Mouse (Mus musculus) forebrain, embryonic 14.5 days (tissue): ENCODE results near the gene Med31. TPM values are rescaled to one million over a fixed set of nuclear protein-coding genes. Genes with fewer than 3 reads are reported as not detected.

ENCODE experiments used
- ATAC-seq: fragments of 200-750 bp; cut with Nextera tagmentation; 2 replicates; pipeline ENCODE4 v1.8.0; 2017; ENCODE audit warnings: mild to moderate bottlenecking, moderate library complexity
- DNase-seq: peaks from one replicate; pipeline ENCODE4 v3.0.0-alpha.2; 2015; ENCODE audit warnings: low spot score
- H3K27ac ChIP-seq: fragments of 300-500 bp; sonication (generic); 2 replicates; pipeline ENCODE4 v1.5.1; 2014; ENCODE audit warnings: low read depth, mild to moderate bottlenecking, control low read depth, low read length, moderate library complexity
- H3K27me3 ChIP-seq: fragments of 300-500 bp; sonication (generic); replicated peaks from 2 replicates; pipeline ENCODE4 v1.6.1; 2014; ENCODE audit warnings: low read length, control low read depth, mixed read lengths; ENCODE audit not compliant: control insufficient read depth, insufficient read depth
- H3K36me3 ChIP-seq: fragments of 300-500 bp; sonication (generic); 2 replicates; pipeline ENCODE4 v1.6.1; 2014; ENCODE audit warnings: low read length, control low read depth; ENCODE audit not compliant: control insufficient read depth, insufficient read depth
- H3K4me1 ChIP-seq: fragments of 300-500 bp; sonication (generic); 2 replicates; pipeline ENCODE4 v1.6.1; 2014; ENCODE audit warnings: antibody characterized with exemption, low read length, control low read depth; ENCODE audit not compliant: control insufficient read depth, insufficient read depth
- H3K4me2 ChIP-seq: fragments of 300-500 bp; sonication (generic); 2 replicates; pipeline ENCODE4 v1.6.1; 2014; ENCODE audit warnings: mild to moderate bottlenecking, control low read depth, low read length
- H3K4me3 ChIP-seq: fragments of 300-500 bp; sonication (generic); 2 replicates; pipeline ENCODE4 v1.5.1; 2014; ENCODE audit warnings: low read depth, low read length, control low read depth
- H3K9ac ChIP-seq: fragments of 300-500 bp; sonication (generic); 2 replicates; pipeline ENCODE4 v1.6.1; 2014; ENCODE audit warnings: mild to moderate bottlenecking, low read length, control low read depth, moderate library complexity
- H3K9me3 ChIP-seq: fragments of 300-500 bp; sonication (generic); replicated peaks from 2 replicates; pipeline ENCODE4 v1.6.1; 2016; ENCODE audit warnings: low read length, control low read depth, mixed read lengths; ENCODE audit not compliant: control insufficient read depth
- WGBS: fragments of 180-500 bp; shearing (Covaris S2); extraction: QIAGEN DNeasy Blood & Tissue Kit; methylation state at CpG from one replicate; pipeline ENCODE4 v1.1.7; 2014; 5-methylcytosine and 5-hydroxymethylcytosine counted together
- polyA plus RNA-seq: library from polyadenylated mRNA; unstranded; fragments of >200 nt; fragmentation: Nextera tagmentation; extraction: Ambion mirVana; gene quantifications from 2 replicates; pipeline ENCODE4 v1.2.1, GENCODE M21; 2014

The Med31 gene
- 64.7 and 69.6 TPM in 2 replicates for polyA plus RNA-seq

DNA sequence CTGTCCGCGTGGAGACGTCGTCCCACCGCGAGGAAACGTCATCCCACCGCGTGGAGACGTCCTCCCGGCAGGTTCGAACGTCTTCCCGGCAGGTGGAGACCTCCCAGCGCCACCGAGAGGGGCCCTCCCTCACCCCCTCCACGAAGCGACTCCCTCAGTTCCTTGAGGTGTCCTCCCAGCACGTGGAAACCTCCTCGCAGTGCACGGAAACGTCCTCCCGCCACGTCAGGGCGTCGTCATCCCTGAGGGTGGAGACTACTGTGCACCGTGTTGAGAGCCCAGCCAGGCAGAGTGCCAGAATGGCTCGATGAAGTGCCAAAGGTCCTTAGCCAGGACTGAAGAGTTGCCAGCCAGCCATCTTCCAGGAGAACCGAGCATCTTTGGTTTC, at the start of gene Med31:
Med31 (minus strand) TSS at position 183 of the 388 bp plus-strand sequence.
- Histone ChIP-seq H3K27me3 (no peaks in the 10 kb centered on the region), H3K9ac (peak within 1 kb of the TSS; percentile 74), H3K27ac (peak within 1 kb of the TSS; percentile 72), H3K4me1 (0 out of 2 replicates have a peak, but pooled peaks cover 9% of the 10 kb centered on the region), H3K9me3 (no peaks in the 10 kb centered on the region), H3K36me3 (peaks cover 27% of the 10 kb centered on the region), H3K4me2 (peak within 1 kb of the TSS; percentile 94), H3K4me3 (peak within 1 kb of the TSS; percentile 48)
- ATAC-seq (peak; percentile 80), DNase-seq (peak; percentile 85)
- 2% methylated on average over 29 of the region's 29 CpGs for WGBS

DNA sequence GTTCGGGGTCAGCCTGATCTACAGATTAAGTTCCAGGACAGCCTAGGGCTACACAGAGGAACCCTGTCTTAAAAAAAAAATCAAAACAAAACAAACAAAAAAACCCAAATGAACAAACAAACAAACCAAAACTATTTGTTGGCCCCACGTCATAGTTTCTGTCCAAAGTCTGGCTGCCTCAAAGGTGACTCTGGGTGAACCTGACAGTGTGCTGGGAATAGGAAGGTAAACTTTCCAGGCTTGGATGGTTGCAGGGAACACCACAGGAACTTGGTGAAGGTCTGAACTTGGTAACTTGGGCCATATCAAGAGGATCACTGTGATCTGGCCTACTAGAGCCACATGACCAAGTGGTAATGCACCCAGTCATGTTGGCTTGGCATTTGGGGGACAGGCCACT, 41.0 kb upstream of the Med31 start:
- H3K27ac ChIP-seq = no peak overlapping the region
- DNase-seq (no peak), ATAC-seq (no peak)
- H3K4me2 ChIP-seq = no peak overlapping the region
- H3K36me3 ChIP-seq = no peaks in the 10 kb centered on the region
- 83% methylated on average over 2 of the region's 2 CpGs for WGBS
- H3K4me1 ChIP-seq = no peaks in the 10 kb centered on the region
- H3K4me3 ChIP-seq = no peak overlapping the region
- H3K27me3 ChIP-seq = no peaks in the 10 kb centered on the region
- no peaks in the 10 kb centered on the region for H3K9me3 ChIP-seq
- H3K9ac ChIP-seq = no peak overlapping the region

DNA sequence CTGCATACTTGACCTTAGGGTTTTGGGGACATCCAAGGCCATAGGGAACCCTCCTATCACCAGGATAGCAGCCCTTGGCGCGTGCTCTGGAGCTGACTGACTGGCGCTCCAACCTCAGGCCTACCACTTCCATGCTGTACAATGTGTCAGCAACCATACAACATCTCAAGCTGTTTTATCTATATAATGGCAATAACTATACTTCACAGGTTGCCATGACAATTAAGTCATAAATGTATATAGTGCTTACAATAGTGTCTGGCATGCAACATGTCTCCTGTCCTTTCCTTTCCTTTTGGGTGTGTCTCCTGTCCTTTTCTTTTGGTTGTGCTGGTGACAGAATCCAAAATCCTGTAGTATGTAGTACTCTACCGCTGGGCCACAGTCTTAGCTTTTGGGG, 40.2 kb upstream of the Med31 start:
- 93% methylated on average over 4 of the region's 4 CpGs for WGBS
- DNase-seq (no peak), ATAC-seq (no peak)
- Histone ChIP-seq H3K4me1 (no peaks in the 10 kb centered on the region), H3K27me3 (no peaks in the 10 kb centered on the region), H3K9me3 (no peaks in the 10 kb centered on the region), H3K4me3 (no peak overlapping the region), H3K36me3 (no peaks in the 10 kb centered on the region), H3K27ac (no peak overlapping the region), H3K4me2 (no peak overlapping the region), H3K9ac (no peak overlapping the region)

DNA sequence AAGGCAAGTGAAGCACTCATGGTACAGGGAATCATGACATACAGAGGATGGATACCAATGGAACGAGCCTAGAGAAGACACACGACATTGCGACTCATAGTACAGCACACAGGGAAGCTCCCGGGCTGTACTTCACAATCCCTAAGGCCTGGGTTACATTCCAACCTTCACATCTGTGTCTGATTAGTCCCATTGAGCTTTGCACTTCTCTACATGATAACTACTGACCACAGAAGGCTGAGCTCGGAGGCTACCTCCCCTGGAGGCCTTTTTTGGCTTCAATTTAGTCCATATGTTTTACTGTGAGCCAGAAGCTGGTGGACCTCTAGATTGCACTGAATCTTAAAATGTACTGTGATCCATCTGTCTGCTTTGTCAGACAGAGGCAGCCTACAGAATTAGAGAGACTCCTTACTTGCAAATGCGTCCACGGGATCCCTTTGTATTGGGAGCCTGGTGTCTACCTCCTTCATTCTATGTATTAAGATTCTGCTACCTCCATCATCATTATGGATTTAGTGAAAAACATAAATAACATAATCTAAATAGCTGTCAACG, 29.9 kb upstream of the Med31 start:
- H3K9me3 ChIP-seq = no peaks in the 10 kb centered on the region
- WGBS = 87% methylated on average over 8 of the region's 8 CpGs
- no peak overlapping the region for H3K27ac ChIP-seq
- H3K36me3 ChIP-seq = no peaks in the 10 kb centered on the region
- no peak overlapping the region for H3K4me2 ChIP-seq
- H3K9ac ChIP-seq = no peak overlapping the region
- H3K27me3 ChIP-seq = no peaks in the 10 kb centered on the region
- DNase-seq (no peak), ATAC-seq (no peak)
- no peak overlapping the region for H3K4me3 ChIP-seq
- H3K4me1 ChIP-seq = no peaks in the 10 kb centered on the region

DNA sequence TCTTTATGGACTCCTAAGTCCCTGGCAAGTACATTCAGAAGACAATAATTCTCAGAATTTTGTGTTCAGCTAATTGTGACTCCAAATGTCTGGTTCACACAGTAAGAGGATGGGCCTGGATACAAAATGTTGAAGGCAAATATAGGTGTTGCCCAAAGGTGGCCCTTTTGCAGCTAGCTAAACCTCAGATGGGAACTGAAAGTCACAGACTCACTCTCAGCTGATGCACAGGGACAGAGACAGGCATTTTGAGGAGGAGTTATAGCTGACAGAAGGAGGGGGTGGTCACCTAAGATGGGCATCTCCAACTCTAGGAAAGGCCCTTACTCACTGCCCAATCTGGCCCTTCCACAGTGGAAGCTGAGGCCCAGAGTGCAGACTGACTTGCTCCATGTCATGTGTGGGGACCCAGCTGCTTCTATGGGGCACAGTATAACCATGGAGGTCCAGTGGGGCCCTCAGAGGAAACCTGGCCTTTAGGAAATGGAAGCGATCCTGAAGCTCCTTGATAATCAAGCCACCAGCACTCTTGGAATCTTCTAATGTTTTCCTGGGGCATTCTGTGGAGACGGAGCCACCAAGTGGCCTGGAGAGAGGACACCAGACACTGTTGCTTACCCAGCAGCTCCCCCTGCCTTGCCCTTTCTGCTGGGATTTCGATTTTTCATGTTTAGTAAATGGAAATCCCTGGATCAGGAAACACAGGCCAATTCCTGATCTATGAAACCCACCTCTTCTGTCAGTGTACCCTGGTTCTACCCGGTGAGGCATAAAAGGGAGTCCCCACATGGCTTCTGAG, 24.9 kb upstream of the Med31 start:
- Histone ChIP-seq H3K4me3 (no peak overlapping the region), H3K9me3 (no peaks in the 10 kb centered on the region), H3K9ac (no peak overlapping the region), H3K4me2 (no peak overlapping the region), H3K36me3 (no peaks in the 10 kb centered on the region), H3K4me1 (no peaks in the 10 kb centered on the region), H3K27ac (no peak overlapping the region), H3K27me3 (no peaks in the 10 kb centered on the region)
- no peak for ATAC-seq
- no peak for DNase-seq
- WGBS = 70% methylated on average over 4 of the region's 4 CpGs

DNA sequence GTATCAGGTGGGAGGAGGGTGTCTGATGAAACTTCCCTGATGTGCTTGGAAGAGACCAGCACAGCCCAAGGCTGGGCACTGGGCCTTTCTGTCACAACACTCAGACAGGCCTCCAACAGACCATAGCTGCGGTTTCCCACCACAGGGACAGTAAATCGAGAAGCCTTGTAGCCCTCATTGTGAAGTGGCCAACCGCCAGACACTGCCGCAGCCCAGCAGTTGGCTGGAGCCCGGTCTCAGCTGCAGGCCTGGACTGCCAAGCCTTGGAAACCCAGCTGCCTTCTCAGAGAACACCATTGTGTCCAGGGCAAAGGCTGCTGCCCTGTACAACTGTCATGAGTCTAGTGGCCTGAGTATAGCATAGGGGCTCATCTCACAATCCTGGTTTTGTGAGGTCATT, 18.6 kb upstream of the Med31 start:
- H3K4me3 ChIP-seq = no peak overlapping the region
- no peak overlapping the region for H3K27ac ChIP-seq
- H3K36me3 ChIP-seq = no peaks in the 10 kb centered on the region
- DNase-seq = no peak
- H3K4me2 ChIP-seq = no peak overlapping the region
- WGBS = 65% methylated on average over 5 of the region's 5 CpGs
- H3K9me3 ChIP-seq = no peaks in the 10 kb centered on the region
- no peaks in the 10 kb centered on the region for H3K27me3 ChIP-seq
- no peak for ATAC-seq
- H3K9ac ChIP-seq = no peak overlapping the region
- no peaks in the 10 kb centered on the region for H3K4me1 ChIP-seq

DNA sequence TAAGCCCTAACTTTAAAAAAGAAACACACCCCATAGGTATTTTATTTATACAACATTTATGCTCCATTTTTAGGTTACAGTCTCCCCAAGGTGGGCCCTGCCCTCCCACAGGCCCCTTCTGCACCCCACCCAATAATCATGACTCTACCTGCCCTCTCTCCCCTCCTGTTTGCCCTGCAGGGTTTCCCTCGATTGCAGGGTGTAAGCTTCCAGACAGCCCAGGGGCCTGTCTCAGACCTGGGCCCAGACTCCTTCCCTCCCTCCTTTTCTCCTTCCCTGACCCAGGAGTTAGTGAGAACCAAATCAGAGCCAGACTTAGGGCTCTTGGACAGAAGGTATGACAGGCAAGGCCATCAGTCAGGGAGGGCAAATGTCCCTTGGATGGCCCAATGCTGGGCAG, 17.6 kb upstream of the Med31 start:
- H3K4me2 ChIP-seq = no peak overlapping the region
- WGBS = 71% methylated on average over 1 of the region's 1 CpGs
- DNase-seq (no peak), ATAC-seq (no peak)
- H3K9ac ChIP-seq = no peak overlapping the region
- no peaks in the 10 kb centered on the region for H3K4me1 ChIP-seq
- H3K9me3 ChIP-seq = no peaks in the 10 kb centered on the region
- no peak overlapping the region for H3K4me3 ChIP-seq
- no peaks in the 10 kb centered on the region for H3K27me3 ChIP-seq
- H3K27ac ChIP-seq = no peak overlapping the region
- no peaks in the 10 kb centered on the region for H3K36me3 ChIP-seq

DNA sequence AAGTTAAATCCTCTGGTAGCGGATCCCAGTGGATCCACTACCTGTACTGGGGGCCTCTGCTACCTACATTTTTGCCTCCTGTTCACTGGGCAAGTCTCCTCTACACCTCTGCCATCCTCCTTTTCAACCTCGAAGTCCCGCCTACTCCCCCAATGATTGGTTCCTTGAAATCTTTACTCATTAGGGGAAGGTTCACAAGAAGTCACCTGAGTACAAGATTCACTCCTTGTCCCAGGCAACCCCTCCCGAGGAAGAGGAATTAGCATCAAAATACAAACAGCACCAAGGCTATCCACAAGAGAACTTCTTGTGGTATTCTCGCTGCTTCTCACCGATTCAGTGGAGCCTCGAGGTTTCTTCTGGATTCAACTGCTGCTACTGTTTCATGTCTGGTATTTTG, 16.7 kb upstream of the Med31 start:
- Histone ChIP-seq H3K27me3 (no peaks in the 10 kb centered on the region), H3K4me3 (no peak overlapping the region), H3K4me2 (no peak overlapping the region), H3K27ac (no peak overlapping the region), H3K9me3 (no peaks in the 10 kb centered on the region), H3K4me1 (no peaks in the 10 kb centered on the region), H3K9ac (no peak overlapping the region), H3K36me3 (no peaks in the 10 kb centered on the region)
- WGBS = 86% methylated on average over 7 of the region's 7 CpGs
- ATAC-seq = no peak
- DNase-seq = no peak

DNA sequence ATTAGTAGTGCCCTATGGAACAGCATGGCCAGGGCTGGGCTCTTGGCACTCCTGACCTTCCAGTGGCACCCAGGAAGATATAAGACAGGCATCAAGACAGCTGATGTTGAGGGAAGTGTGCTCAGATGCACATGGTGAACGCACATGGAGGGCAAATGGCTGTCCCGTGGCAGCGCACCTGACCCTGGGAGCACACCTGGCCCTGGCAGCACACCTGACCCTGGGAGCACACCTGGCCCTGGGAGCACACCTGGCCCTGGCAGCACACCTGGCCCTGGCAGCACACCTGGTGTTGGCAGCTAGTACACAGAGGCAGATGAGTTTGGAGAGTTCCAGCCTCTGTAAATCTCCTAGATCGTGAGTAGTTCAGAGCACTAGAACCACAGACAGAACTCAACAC, 13.1 kb upstream of the Med31 start:
- Histone ChIP-seq H3K4me3 (no peak overlapping the region), H3K9ac (no peak overlapping the region), H3K27ac (no peak overlapping the region), H3K4me1 (0 out of 2 replicates have a peak, but pooled peaks cover 3% of the 10 kb centered on the region), H3K27me3 (no peaks in the 10 kb centered on the region), H3K36me3 (no peaks in the 10 kb centered on the region), H3K9me3 (no peaks in the 10 kb centered on the region), H3K4me2 (no peak overlapping the region)
- no peak for DNase-seq
- no peak for ATAC-seq
- WGBS = 95% methylated on average over 4 of the region's 4 CpGs
